Comparison of ENCODE assay signal across 17 mouse cellular contexts in genomic region chr16:11190150-11190549, GRCm38 (mm10). TPM values are rescaled to one million over a fixed set of nuclear protein-coding genes. Genes with fewer than 3 reads are reported as not detected.
DNase-seq lines count a peak whose midpoint lies in the region; ATAC-seq and TF ChIP-seq lines count a peak whose summit lies in the region.
"Had no signal": no experiment of that assay in that cellular context is flagged by ENCODE, and none has a peak within 500 bp of the region (broad histone marks: within the 10 kb centered on the region; RNA-seq: fewer than 3 reads in every experiment).

No protein-coding gene starts in this region.

- intact Hi-C loops in left cerebral cortex, postnatal 36 days (cut with DNase I), result no loop called here

- no peak overlapping the region for H3K4me3 ChIP-seq in forebrain, embryonic 16.5 days (replicated peaks; ENCODE audit: low read length)
- no peak overlapping the region for H3K4me3 ChIP-seq in forebrain, embryonic 12.5 days (replicated peaks)
- no peak overlapping the region for H3K4me3 ChIP-seq in midbrain, postnatal 0 days (ENCODE audit: low read depth, low read length)
- H3K4me3 ChIP-seq in midbrain, embryonic 14.5 days (replicated peaks; ENCODE audit: low read depth, low read length), result no peak overlapping the region
- no peak overlapping the region for H3K4me3 ChIP-seq in heart, embryonic 10.5 days
- H3K4me3 ChIP-seq: heart, embryonic 12.5 days; left cerebral cortex, adult 2 months; lung, embryonic 15.5 days had no signal

- no peaks in the 10 kb centered on the region for H3K9me3 ChIP-seq in forebrain, embryonic 16.5 days (ENCODE audit: control insufficient read depth, low read length)
- no peaks in the 10 kb centered on the region for H3K9me3 ChIP-seq in forebrain, embryonic 12.5 days
- no peaks in the 10 kb centered on the region for H3K9me3 ChIP-seq in midbrain, postnatal 0 days (ENCODE audit: low read length)
- no peaks in the 10 kb centered on the region for H3K9me3 ChIP-seq in midbrain, embryonic 14.5 days (ENCODE audit: control insufficient read depth, low read length)
- no peaks in the 10 kb centered on the region for H3K9me3 ChIP-seq in heart, embryonic 10.5 days
- H3K9me3 ChIP-seq: heart, embryonic 12.5 days; lung, embryonic 15.5 days had no signal

- TF ChIP-seq CTCF in midbrain, postnatal 0 days (IDR thresholded peaks at IDR 0.05), result no peak

- no peak overlapping the region for H3K9ac ChIP-seq in forebrain, embryonic 16.5 days (replicated peaks; ENCODE audit: low read depth, low read length)
- no peak overlapping the region for H3K9ac ChIP-seq in forebrain, embryonic 12.5 days
- no peak overlapping the region for H3K9ac ChIP-seq in midbrain, postnatal 0 days (replicated peaks; ENCODE audit: low read length, poor library complexity, severe bottlenecking)
- no peak overlapping the region for H3K9ac ChIP-seq in midbrain, embryonic 14.5 days (replicated peaks; ENCODE audit: low read length)
- H3K9ac ChIP-seq: heart, embryonic 12.5 days; lung, embryonic 15.5 days had no signal

- H3K4me1 ChIP-seq in forebrain, embryonic 16.5 days (replicated peaks; ENCODE audit: control insufficient read depth, insufficient read depth, low read length), result peaks cover 4% of the 10 kb centered on the region; the same call in 1 of the 2 replicates
- H3K4me1 ChIP-seq in forebrain, embryonic 12.5 days, result no peaks in the 10 kb centered on the region
- H3K4me1 ChIP-seq in midbrain, postnatal 0 days (ENCODE audit: insufficient read depth, low read length), result no peaks in the 10 kb centered on the region
- H3K4me1 ChIP-seq in midbrain, embryonic 14.5 days (ENCODE audit: control insufficient read depth, insufficient read depth, low read length), result no peaks in the 10 kb centered on the region
- H3K4me1 ChIP-seq in heart, embryonic 10.5 days, result no peaks in the 10 kb centered on the region
- H3K4me1 ChIP-seq: lung, embryonic 15.5 days had no signal

- peak; percentile 43 for DNase-seq in midbrain, postnatal 0 days (ENCODE audit: low spot score)
- no peak for DNase-seq in midbrain, embryonic 14.5 days
- peak; percentile 78 for DNase-seq in cerebellum, adult 9-10 months
- peak; percentile 21 to 30 for DNase-seq in left cerebral cortex, postnatal 36 days (ENCODE audit: low spot score in 2 of 2)
- no peak for DNase-seq in kidney, adult 18-20 months
- no peak for DNase-seq in heart, embryonic 10.5 days (ENCODE audit: low spot score)
- DNase-seq: adrenal gland, adult 8-10 months; gastrocnemius, postnatal 14 days; kidney, postnatal 25 days; thymus, postnatal 4 days had no signal

- no peak overlapping the region for H3K4me2 ChIP-seq in forebrain, embryonic 16.5 days (ENCODE audit: low read length)
- H3K4me2 ChIP-seq in forebrain, embryonic 12.5 days, result no peak overlapping the region
- H3K4me2 ChIP-seq in midbrain, postnatal 0 days (ENCODE audit: low read depth, low read length, poor library complexity, severe bottlenecking), result no peak overlapping the region
- no peak overlapping the region for H3K4me2 ChIP-seq in midbrain, embryonic 14.5 days (ENCODE audit: low read length)
- H3K4me2 ChIP-seq: heart, embryonic 12.5 days; liver, embryonic 11.5 days; lung, embryonic 15.5 days had no signal

- no peaks in the 10 kb centered on the region for H3K27me3 ChIP-seq in forebrain, embryonic 16.5 days (replicated peaks; ENCODE audit: control insufficient read depth, insufficient read depth, low read length)
- no peaks in the 10 kb centered on the region for H3K27me3 ChIP-seq in forebrain, embryonic 12.5 days
- H3K27me3 ChIP-seq in midbrain, postnatal 0 days (ENCODE audit: insufficient read depth, low read length), result no peaks in the 10 kb centered on the region
- no peaks in the 10 kb centered on the region for H3K27me3 ChIP-seq in midbrain, embryonic 14.5 days (ENCODE audit: control insufficient read depth, insufficient read depth, low read length)
- no peaks in the 10 kb centered on the region for H3K27me3 ChIP-seq in heart, embryonic 10.5 days (ENCODE audit: insufficient read depth, poor library complexity, severe bottlenecking)
- H3K27me3 ChIP-seq: heart, embryonic 12.5 days; lung, embryonic 15.5 days had no signal

- no peak overlapping the region for H3K27ac ChIP-seq in forebrain, embryonic 16.5 days (ENCODE audit: low read length)
- no peak overlapping the region for H3K27ac ChIP-seq in forebrain, embryonic 12.5 days
- no peak overlapping the region for H3K27ac ChIP-seq in midbrain, postnatal 0 days (ENCODE audit: low read depth, low read length)
- no peak overlapping the region for H3K27ac ChIP-seq in midbrain, embryonic 14.5 days (replicated peaks; ENCODE audit: low read depth, low read length)
- H3K27ac ChIP-seq in heart, embryonic 10.5 days, result no peak overlapping the region
- H3K27ac ChIP-seq: left cerebral cortex, adult 2 months; lung, embryonic 15.5 days had no signal

- ATAC-seq in forebrain, embryonic 16.5 days, result peak; percentile 23; the same call in 1 of the 2 replicates
- no peak for ATAC-seq in forebrain, embryonic 12.5 days (ENCODE audit: low FRiP score)
- ATAC-seq in midbrain, postnatal 0 days (ENCODE audit: low FRiP score), result no peak
- no peak for ATAC-seq in midbrain, embryonic 14.5 days (ENCODE audit: low FRiP score, low TSS enrichment)
- ATAC-seq: intestine, embryonic 16.5 days had no signal

- peaks cover 18% of the 10 kb centered on the region for H3K36me3 ChIP-seq in forebrain, embryonic 16.5 days (ENCODE audit: control insufficient read depth, insufficient read depth)
- peaks cover 37% of the 10 kb centered on the region for H3K36me3 ChIP-seq in forebrain, embryonic 12.5 days (replicated peaks)
- H3K36me3 ChIP-seq in midbrain, postnatal 0 days (ENCODE audit: insufficient read depth, low read length), result peaks cover 23% of the 10 kb centered on the region
- peaks cover 35% of the 10 kb centered on the region for H3K36me3 ChIP-seq in midbrain, embryonic 14.5 days (ENCODE audit: control insufficient read depth, insufficient read depth, low read length)
- H3K36me3 ChIP-seq in heart, embryonic 10.5 days, result peaks cover 43% of the 10 kb centered on the region

- 65% methylated on average over 7 of the region's 7 CpGs for whole genome bisulfite sequencing in forebrain, embryonic 16.5 days
- WGBS in forebrain, embryonic 12.5 days, result 94% methylated on average over 7 of the region's 7 CpGs
- WGBS in midbrain, postnatal 0 days, result 91% methylated on average over 7 of the region's 7 CpGs
- 89% methylated on average over 7 of the region's 7 CpGs for WGBS in midbrain, embryonic 14.5 days
- 88% methylated on average over 7 of the region's 7 CpGs for WGBS in heart, embryonic 10.5 days

RNA-seq across cellular contexts. Expression of gene Rsl1d1, which starts 13.0 kb away (rescaled TPM):
- 155 and 178 TPM in 2 replicates for polyA plus RNA-seq in forebrain, embryonic 16.5 days (2015; fragmentation: Nextera tagmentation; extraction: Ambion mirVana)
- 220 and 228 TPM in 2 replicates for polyA plus RNA-seq in forebrain, embryonic 12.5 days (2016; fragmentation: Nextera tagmentation; extraction: Ambion mirVana)
- 54.6 and 85.5 TPM in 2 replicates for total RNA-seq in midbrain, postnatal 0 days (2014; rRNA removed)
- 124 and 140 TPM in 2 replicates for polyA plus RNA-seq in midbrain, postnatal 0 days (2015; fragmentation: Nextera tagmentation; extraction: Ambion mirVana)
- 139 and 167 TPM in 2 replicates for polyA plus RNA-seq in midbrain, embryonic 14.5 days (2014; fragmentation: Nextera tagmentation; extraction: Ambion mirVana)
- total RNA-seq in left cerebral cortex, postnatal 36 days (2021), result 10 to 100 TPM; 48.2 to 48.8 TPM
- polyA plus RNA-seq in heart, embryonic 10.5 days (2016; fragmentation: Nextera tagmentation; extraction: Ambion mirVana), result 178 and 219 TPM in 2 replicates

RNA-seq across cellular contexts. Expression of gene Zc3h7a, which starts 14.0 kb away (rescaled TPM):
- polyA plus RNA-seq in forebrain, embryonic 16.5 days (2015; fragmentation: Nextera tagmentation; extraction: Ambion mirVana), result 80.4 and 89.3 TPM in 2 replicates
- polyA plus RNA-seq in forebrain, embryonic 12.5 days (2016; fragmentation: Nextera tagmentation; extraction: Ambion mirVana), result 91.5 and 106 TPM in 2 replicates
- 33.3 and 63.4 TPM in 2 replicates for total RNA-seq in midbrain, postnatal 0 days (2014; rRNA removed)
- 35.6 and 40.9 TPM in 2 replicates for polyA plus RNA-seq in midbrain, postnatal 0 days (2015; fragmentation: Nextera tagmentation; extraction: Ambion mirVana)
- 62.6 and 80.2 TPM in 2 replicates for polyA plus RNA-seq in midbrain, embryonic 14.5 days (2014; fragmentation: Nextera tagmentation; extraction: Ambion mirVana)
- 10 to 100 TPM; 49.7 to 84.5 TPM for total RNA-seq in left cerebral cortex, postnatal 36 days (2021)
- 78.2 and 82.7 TPM in 2 replicates for polyA plus RNA-seq in heart, embryonic 10.5 days (2016; fragmentation: Nextera tagmentation; extraction: Ambion mirVana)

RNA-seq across cellular contexts. Expression of gene Txndc11, which starts 55.7 kb away (rescaled TPM):
- polyA plus RNA-seq in forebrain, embryonic 16.5 days (2015; fragmentation: Nextera tagmentation; extraction: Ambion mirVana), result 29.8 and 33.3 TPM in 2 replicates
- polyA plus RNA-seq in forebrain, embryonic 12.5 days (2016; fragmentation: Nextera tagmentation; extraction: Ambion mirVana), result 28.3 and 30.9 TPM in 2 replicates
- total RNA-seq in midbrain, postnatal 0 days (2014; rRNA removed), result 46.4 and 48.4 TPM in 2 replicates
- polyA plus RNA-seq in midbrain, postnatal 0 days (2015; fragmentation: Nextera tagmentation; extraction: Ambion mirVana), result 25.4 and 30.5 TPM in 2 replicates
- 28.7 and 34.6 TPM in 2 replicates for polyA plus RNA-seq in midbrain, embryonic 14.5 days (2014; fragmentation: Nextera tagmentation; extraction: Ambion mirVana)
- 10 to 100 TPM; 32.1 to 38.1 TPM for total RNA-seq in left cerebral cortex, postnatal 36 days (2021)
- 32.8 and 40.8 TPM in 2 replicates for polyA plus RNA-seq in heart, embryonic 10.5 days (2016; fragmentation: Nextera tagmentation; extraction: Ambion mirVana)

Comparison
In these comparisons a context has a peak if more than half of its experiments do, and no peak if none do; other contexts are left out.
1. DNase-seq: peak in midbrain, postnatal 0 days (single experiment), cerebellum, adult 9-10 months (single experiment) and left cerebral cortex, postnatal 36 days (2 of 2); none in midbrain, embryonic 14.5 days (single experiment), kidney, adult 18-20 months (single experiment) and heart, embryonic 10.5 days (single experiment).